Mouse (Mus musculus): ENCODE measurements around the gene Ebp. TPM values are rescaled to one million over a fixed set of nuclear protein-coding genes. Genes with fewer than 3 reads are reported as not detected.

Gene Ebp
- polyA plus RNA-seq (2015; fragmentation: Nextera tagmentation; extraction: Ambion mirVana) = 21.7 and 24.0 TPM in 2 replicates

- H3K27me3 ChIP-seq = no peaks in the 10 kb centered on the region
- H3K9me3 ChIP-seq = no peaks in the 10 kb centered on the region
- H3K36me3 ChIP-seq = no peaks in the 10 kb centered on the region
- peak; percentile 78 for ATAC-seq (replicated peaks)
- peak within 1 kb of the TSS; percentile 57 for H3K9ac ChIP-seq (replicated peaks)
- H3K4me2 ChIP-seq (replicated peaks) = peak within 1 kb of the TSS; percentile 54
- 0 out of 2 replicates have a peak, but pooled peaks cover 6% of the 10 kb centered on the region for H3K4me1 ChIP-seq
- H3K4me3 ChIP-seq = peak within 1 kb of the TSS; percentile 56
- H3K27ac ChIP-seq (replicated peaks) = peak within 1 kb of the TSS; percentile 76
- WGBS = 21% methylated on average over 10 of the region's 10 CpGs
These were observed at the start of gene Ebp for GRCm38 (mm10) chrX:8193419-8193723. Ebp (minus strand) TSS chrX:8193512.

GRCm38 (mm10) chrX:8238804-8239395, 45.6 kb upstream of the Ebp start:
- Histone ChIP-seq H3K4me2 (replicated peaks) (no peak overlapping the region), H3K27me3 (no peaks in the 10 kb centered on the region), H3K27ac (replicated peaks) (no peak overlapping the region), H3K9ac (replicated peaks) (no peak overlapping the region), H3K4me1 (no peaks in the 10 kb centered on the region), H3K9me3 (no peaks in the 10 kb centered on the region), H3K4me3 (no peak overlapping the region), H3K36me3 (no peaks in the 10 kb centered on the region)
- 84% methylated on average over 13 of the region's 13 CpGs for WGBS
- no peak for ATAC-seq (replicated peaks)

- no peak overlapping the region for H3K27ac ChIP-seq (replicated peaks)
- H3K9ac ChIP-seq (replicated peaks) = no peak overlapping the region
- no peaks in the 10 kb centered on the region for H3K27me3 ChIP-seq
- no peaks in the 10 kb centered on the region for H3K4me1 ChIP-seq
- no peaks in the 10 kb centered on the region for H3K36me3 ChIP-seq
- no peak overlapping the region for H3K4me3 ChIP-seq
- no peaks in the 10 kb centered on the region for H3K9me3 ChIP-seq
- no peak for ATAC-seq (replicated peaks)
- WGBS = 83% methylated on average over 2 of the region's 2 CpGs
- no peak overlapping the region for H3K4me2 ChIP-seq (replicated peaks)
These were observed 43.4 kb upstream of the Ebp start for GRCm38 (mm10) chrX:8236704-8237103.

- no peak overlapping the region for H3K9ac ChIP-seq (replicated peaks)
- no peak overlapping the region for H3K4me3 ChIP-seq
- H3K27ac ChIP-seq (replicated peaks) = no peak overlapping the region
- WGBS = 86% methylated on average over 3 of the region's 3 CpGs
- H3K27me3 ChIP-seq = no peaks in the 10 kb centered on the region
- no peak overlapping the region for H3K4me2 ChIP-seq (replicated peaks)
- no peaks in the 10 kb centered on the region for H3K4me1 ChIP-seq
- no peaks in the 10 kb centered on the region for H3K36me3 ChIP-seq
- no peaks in the 10 kb centered on the region for H3K9me3 ChIP-seq
- no peak for ATAC-seq (replicated peaks)
These were observed 40.3 kb upstream of the Ebp start for GRCm38 (mm10) chrX:8233602-8234001.

GRCm38 (mm10) chrX:8230272-8230671, 37.0 kb upstream of the Ebp start:
- Histone ChIP-seq H3K36me3 (no peaks in the 10 kb centered on the region), H3K4me1 (no peaks in the 10 kb centered on the region), H3K4me3 (no peak overlapping the region), H3K9me3 (no peaks in the 10 kb centered on the region), H3K9ac (replicated peaks) (no peak overlapping the region), H3K27me3 (no peaks in the 10 kb centered on the region), H3K4me2 (replicated peaks) (no peak overlapping the region), H3K27ac (replicated peaks) (no peak overlapping the region)
- WGBS = 75% methylated on average over 4 of the region's 4 CpGs
- ATAC-seq (replicated peaks) = no peak

GRCm38 (mm10) chrX:8223473-8223872, 30.2 kb upstream of the Ebp start:
- WGBS = 88% methylated on average over 7 of the region's 7 CpGs
- no peaks in the 10 kb centered on the region for H3K9me3 ChIP-seq

GRCm38 (mm10) chrX:8222678-8223421, 29.5 kb upstream of the Ebp start:
- H3K27ac ChIP-seq (replicated peaks) = peak overlapping the region; percentile 28; the same call in 1 of the 2 replicates
- H3K36me3 ChIP-seq = no peaks in the 10 kb centered on the region
- no peak overlapping the region for H3K4me2 ChIP-seq (replicated peaks)
- H3K9me3 ChIP-seq = no peaks in the 10 kb centered on the region
- no peaks in the 10 kb centered on the region for H3K27me3 ChIP-seq
- no peak for ATAC-seq (replicated peaks)
- H3K4me1 ChIP-seq = no peaks in the 10 kb centered on the region
- no peak overlapping the region for H3K9ac ChIP-seq (replicated peaks)
- no peak overlapping the region for H3K4me3 ChIP-seq
- 55% methylated on average over 7 of the region's 7 CpGs for WGBS

More at GRCm38 (mm10) chrX:8223473-8223872, 30.2 kb upstream of the Ebp start:
- H3K4me1 ChIP-seq = no peaks in the 10 kb centered on the region
- no peak overlapping the region for H3K27ac ChIP-seq (replicated peaks)
- H3K9ac ChIP-seq (replicated peaks) = no peak overlapping the region
- no peak overlapping the region for H3K4me2 ChIP-seq (replicated peaks)
- ATAC-seq (replicated peaks) = no peak
- H3K27me3 ChIP-seq = no peaks in the 10 kb centered on the region
- H3K4me3 ChIP-seq = no peak overlapping the region
- H3K36me3 ChIP-seq = no peaks in the 10 kb centered on the region

GRCm38 (mm10) chrX:8222296-8222677, 29.0 kb upstream of the Ebp start:
- Histone ChIP-seq H3K9ac (replicated peaks) (no peak overlapping the region), H3K9me3 (no peaks in the 10 kb centered on the region), H3K27me3 (no peaks in the 10 kb centered on the region), H3K4me2 (replicated peaks) (no peak overlapping the region), H3K4me1 (no peaks in the 10 kb centered on the region), H3K36me3 (no peaks in the 10 kb centered on the region), H3K4me3 (no peak overlapping the region), H3K27ac (replicated peaks) (peak overlapping the region; percentile 28; the same call in 1 of the 2 replicates)
- no peak for ATAC-seq (replicated peaks)
- WGBS = 72% methylated on average over 3 of the region's 3 CpGs

- Histone ChIP-seq H3K4me1 (no peaks in the 10 kb centered on the region), H3K4me3 (no peak overlapping the region), H3K27me3 (no peaks in the 10 kb centered on the region), H3K9ac (replicated peaks) (no peak overlapping the region), H3K9me3 (no peaks in the 10 kb centered on the region), H3K36me3 (no peaks in the 10 kb centered on the region), H3K27ac (replicated peaks) (no peak overlapping the region), H3K4me2 (replicated peaks) (no peak overlapping the region)
- no peak for ATAC-seq (replicated peaks)
- 32% methylated on average over 8 of the region's 8 CpGs for WGBS
These were observed 26.3 kb upstream of the Ebp start for GRCm38 (mm10) chrX:8219651-8220050.

- WGBS = 62% methylated on average over 2 of the region's 2 CpGs
- no peaks in the 10 kb centered on the region for H3K4me1 ChIP-seq
- no peak overlapping the region for H3K27ac ChIP-seq (replicated peaks)
- no peaks in the 10 kb centered on the region for H3K27me3 ChIP-seq
- no peaks in the 10 kb centered on the region for H3K9me3 ChIP-seq
- H3K36me3 ChIP-seq = no peaks in the 10 kb centered on the region
- no peak overlapping the region for H3K4me2 ChIP-seq (replicated peaks)
- no peak overlapping the region for H3K4me3 ChIP-seq
- H3K9ac ChIP-seq (replicated peaks) = no peak overlapping the region
- no peak for ATAC-seq (replicated peaks)
These were observed 24.8 kb upstream of the Ebp start for GRCm38 (mm10) chrX:8218114-8218513.

GRCm38 (mm10) chrX:8217383-8217782, 24.1 kb upstream of the Ebp start:
- Histone ChIP-seq H3K4me3 (no peak overlapping the region), H3K27ac (replicated peaks) (no peak overlapping the region), H3K27me3 (no peaks in the 10 kb centered on the region), H3K4me2 (replicated peaks) (no peak overlapping the region), H3K36me3 (no peaks in the 10 kb centered on the region), H3K4me1 (no peaks in the 10 kb centered on the region), H3K9ac (replicated peaks) (no peak overlapping the region), H3K9me3 (no peaks in the 10 kb centered on the region)
- WGBS = 33% methylated on average over 6 of the region's 6 CpGs
- no peak for ATAC-seq (replicated peaks)

- no peak for ATAC-seq (replicated peaks)
- Histone ChIP-seq H3K27ac (replicated peaks) (no peak overlapping the region), H3K9ac (replicated peaks) (no peak overlapping the region), H3K9me3 (no peaks in the 10 kb centered on the region), H3K4me3 (no peak overlapping the region), H3K27me3 (no peaks in the 10 kb centered on the region), H3K4me2 (replicated peaks) (no peak overlapping the region), H3K36me3 (no peaks in the 10 kb centered on the region), H3K4me1 (no peaks in the 10 kb centered on the region)
- WGBS = 82% methylated on average over 7 of the region's 7 CpGs
These were observed 18.3 kb upstream of the Ebp start for GRCm38 (mm10) chrX:8211490-8212207.
